Mouse (Mus musculus) cerebral cortex, adult 2 months (tissue): Measurements from ENCODE around the gene Tfeb.

Source experiments
- WGBS: fragments of 180-500 bp; shearing (Covaris S2); methylation state at CpG from one replicate; pipeline ENCODE4 v1.1.7; 2018; 5-methylcytosine and 5-hydroxymethylcytosine counted together

Tfeb gene

GRCm38 (mm10) chr17:47753130-47753775 lies 16.4 kb downstream of the Tfeb start:
- WGBS: 84% methylated on average over 8 of the region's 8 CpGs

GRCm38 (mm10) chr17:47754246-47754645 lies 17.4 kb downstream of the Tfeb start:
- 70% methylated on average over 13 of the region's 13 CpGs for WGBS

GRCm38 (mm10) chr17:47756366-47756765 lies 19.5 kb downstream of the Tfeb start:
- WGBS: 51% methylated on average over 6 of the region's 6 CpGs

- 79% methylated on average over 7 of the region's 7 CpGs for WGBS
Measured at GRCm38 (mm10) chr17:47757056-47757610, 20.3 kb downstream of the Tfeb start.

- WGBS: 39% methylated on average over 15 of the region's 15 CpGs
Measured at GRCm38 (mm10) chr17:47759702-47760410, 23.0 kb downstream of the Tfeb start.

- WGBS: 84% methylated on average over 7 of the region's 7 CpGs
Measured at GRCm38 (mm10) chr17:47762028-47762427, 25.2 kb downstream of the Tfeb start.

GRCm38 (mm10) chr17:47762518-47763340 lies 25.9 kb downstream of the Tfeb start:
- 45% methylated on average over 13 of the region's 13 CpGs for WGBS

GRCm38 (mm10) chr17:47765986-47766385 lies 29.2 kb downstream of the Tfeb start:
- WGBS: 77% methylated on average over 4 of the region's 4 CpGs

GRCm38 (mm10) chr17:47766407-47767043 lies 29.7 kb downstream of the Tfeb start:
- WGBS: 90% methylated on average over 6 of the region's 6 CpGs

GRCm38 (mm10) chr17:47767081-47767455 lies 30.2 kb downstream of the Tfeb start:
- 78% methylated on average over 2 of the region's 2 CpGs for WGBS

- 61% methylated on average over 15 of the region's 17 CpGs for WGBS
Measured at GRCm38 (mm10) chr17:47767456-47768141, 30.8 kb downstream of the Tfeb start.

- 53% methylated on average over 12 of the region's 12 CpGs for WGBS
Measured at GRCm38 (mm10) chr17:47768707-47769276, 32.0 kb downstream of the Tfeb start.

- 78% methylated on average over 11 of the region's 11 CpGs for WGBS
Measured at GRCm38 (mm10) chr17:47769389-47770299, 32.8 kb downstream of the Tfeb start.

GRCm38 (mm10) chr17:47773604-47774003 lies 36.8 kb downstream of the Tfeb start:
- WGBS: 54% methylated on average over 6 of the region's 6 CpGs

GRCm38 (mm10) chr17:47777141-47777540 lies 40.3 kb downstream of the Tfeb start:
- 70% methylated on average over 2 of the region's 2 CpGs for WGBS

- 69% methylated on average over 10 of the region's 10 CpGs for WGBS
Measured at GRCm38 (mm10) chr17:47780470-47780869, 43.6 kb downstream of the Tfeb start.

- WGBS: 87% methylated on average over 3 of the region's 3 CpGs
Measured at GRCm38 (mm10) chr17:47782486-47782885, 45.7 kb downstream of the Tfeb start.

GRCm38 (mm10) chr17:47783445-47784223 lies 46.8 kb downstream of the Tfeb start:
- WGBS: 78% methylated on average over 8 of the region's 8 CpGs

GRCm38 (mm10) chr17:47784411-47784810 lies 47.6 kb downstream of the Tfeb start:
- 78% methylated on average over 6 of the region's 6 CpGs for WGBS
